In genomic region chr7:89835566-89835965, GRCm38 (mm10) we compare ENCODE assay signal across 13 mouse cellular contexts.
DNase-seq lines count a peak whose midpoint lies in the region; ATAC-seq and TF ChIP-seq lines count a peak whose summit lies in the region.
"Had no signal": no experiment of that assay in that cellular context is flagged by ENCODE, and none has a peak within 500 bp of the region (broad histone marks: within the 10 kb centered on the region; RNA-seq: fewer than 3 reads in every experiment).

No protein-coding gene starts in this region.

- no peak overlapping the region for H3K9ac ChIP-seq in forebrain, embryonic 13.5 days
- H3K9ac ChIP-seq in forebrain, embryonic 14.5 days (ENCODE audit: low read length): no peak overlapping the region
- no peak overlapping the region for H3K9ac ChIP-seq in liver, postnatal 0 days (replicated peaks)
- H3K9ac ChIP-seq: heart, embryonic 12.5 days; liver, embryonic 12.5 days had no signal

- no peaks in the 10 kb centered on the region for H3K79me2 ChIP-seq in myocyte (ENCODE audit: control insufficient read depth, insufficient read depth)

- H3ac ChIP-seq in myocyte (ENCODE audit: control insufficient read depth, insufficient read length): no peak overlapping the region

- no peak for TF ChIP-seq POLR2A in myocyte (IDR thresholded peaks at IDR 0.05; ENCODE audit: insufficient read length, low read depth)

- H3K9me3 ChIP-seq in forebrain, embryonic 13.5 days (replicated peaks): no peaks in the 10 kb centered on the region
- no peaks in the 10 kb centered on the region for H3K9me3 ChIP-seq in forebrain, embryonic 14.5 days (replicated peaks; ENCODE audit: control insufficient read depth, low read length)
- H3K9me3 ChIP-seq in liver, postnatal 0 days (ENCODE audit: low read length): no peaks in the 10 kb centered on the region
- H3K9me3 ChIP-seq: heart, embryonic 12.5 days; liver, embryonic 12.5 days had no signal

- ATAC-seq in forebrain, embryonic 13.5 days: peak; percentile 50; the same call in 1 of the 2 replicates
- ATAC-seq in forebrain, embryonic 14.5 days: no peak
- ATAC-seq in liver, postnatal 0 days: peak; percentile 63
- ATAC-seq: liver, embryonic 12.5 days had no signal

- H3K4me1 ChIP-seq in forebrain, embryonic 13.5 days: no peaks in the 10 kb centered on the region
- H3K4me1 ChIP-seq in forebrain, embryonic 14.5 days (ENCODE audit: control insufficient read depth, insufficient read depth, low read length): no peaks in the 10 kb centered on the region
- no peaks in the 10 kb centered on the region for H3K4me1 ChIP-seq in liver, postnatal 0 days (ENCODE audit: insufficient read depth)
- H3K4me1 ChIP-seq: liver, embryonic 12.5 days had no signal

- H3K36me3 ChIP-seq in forebrain, embryonic 13.5 days (ENCODE audit: poor library complexity, severe bottlenecking): no peaks in the 10 kb centered on the region
- no peaks in the 10 kb centered on the region for H3K36me3 ChIP-seq in forebrain, embryonic 14.5 days (ENCODE audit: control insufficient read depth, insufficient read depth, low read length)
- H3K36me3 ChIP-seq in liver, postnatal 0 days (replicated peaks; ENCODE audit: insufficient read depth, low read length): no peaks in the 10 kb centered on the region
- H3K36me3 ChIP-seq in myocyte (ENCODE audit: control insufficient read depth, insufficient read depth): peaks cover 3% of the 10 kb centered on the region
- H3K36me3 ChIP-seq: heart, embryonic 12.5 days; liver, embryonic 12.5 days had no signal

- 73% methylated on average over 8 of the region's 8 CpGs for WGBS in forebrain, embryonic 13.5 days
- WGBS in forebrain, embryonic 14.5 days: 72% methylated on average over 8 of the region's 8 CpGs
- WGBS in liver, postnatal 0 days (ENCODE audit: insufficient replicate concordance): 50% methylated on average over 8 of the region's 8 CpGs

- no peak overlapping the region for H3K27ac ChIP-seq in forebrain, embryonic 13.5 days
- H3K27ac ChIP-seq in forebrain, embryonic 14.5 days (ENCODE audit: low read depth, low read length): no peak overlapping the region
- no peak overlapping the region for H3K27ac ChIP-seq in liver, postnatal 0 days (ENCODE audit: low read depth)
- H3K27ac ChIP-seq: liver, embryonic 12.5 days had no signal

- no peaks in the 10 kb centered on the region for H3K27me3 ChIP-seq in forebrain, embryonic 13.5 days
- H3K27me3 ChIP-seq in forebrain, embryonic 14.5 days (replicated peaks; ENCODE audit: control insufficient read depth, insufficient read depth, low read length): no peaks in the 10 kb centered on the region
- H3K27me3 ChIP-seq in liver, postnatal 0 days (ENCODE audit: insufficient read depth, low read length): no peaks in the 10 kb centered on the region
- no peaks in the 10 kb centered on the region for H3K27me3 ChIP-seq in myocyte (ENCODE audit: control insufficient read depth, insufficient read depth, insufficient read length)
- H3K27me3 ChIP-seq: heart, embryonic 12.5 days; liver, embryonic 12.5 days had no signal

- no peak overlapping the region for H3K4me3 ChIP-seq in forebrain, embryonic 13.5 days
- no peak overlapping the region for H3K4me3 ChIP-seq in forebrain, embryonic 14.5 days (ENCODE audit: low read depth, low read length)
- H3K4me3 ChIP-seq in liver, postnatal 0 days (ENCODE audit: low read depth, low read length): no peak overlapping the region
- no peak overlapping the region for H3K4me3 ChIP-seq in myocyte
- H3K4me3 ChIP-seq: heart, embryonic 12.5 days; liver, embryonic 12.5 days had no signal

- no peak overlapping the region for H3K4me2 ChIP-seq in forebrain, embryonic 13.5 days
- no peak overlapping the region for H3K4me2 ChIP-seq in forebrain, embryonic 14.5 days (ENCODE audit: low read length)
- H3K4me2 ChIP-seq in liver, postnatal 0 days (ENCODE audit: low read depth, low read length): no peak overlapping the region
- no peak overlapping the region for H3K4me2 ChIP-seq in myocyte (ENCODE audit: low read depth)
- H3K4me2 ChIP-seq: heart, embryonic 12.5 days; liver, embryonic 12.5 days had no signal

- no peak for DNase-seq in forebrain, embryonic 14.5 days (ENCODE audit: low spot score)
- DNase-seq in liver, postnatal 0 days: peak; percentile 33
- DNase-seq in liver: no peak
- peak; percentile 62 for DNase-seq in cerebellum, adult 11-12 months
- no peak for DNase-seq in frontal cortex, postnatal 36 days (ENCODE audit: low spot score in 2 of 2)
- no peak for DNase-seq in right cerebral cortex, postnatal 4 days
- DNase-seq: embryo, embryonic 11 days; kidney, postnatal 10 days; lung, postnatal 36 days had no signal

- TF ChIP-seq CTCF in liver, postnatal 0 days (IDR thresholded peaks at IDR 0.05; ENCODE audit: low read depth): no peak

- TF ChIP-seq EP300 in liver, postnatal 0 days (IDR thresholded peaks at IDR 0.05; ENCODE audit: low read depth): no peak

TF ChIP-seq in myocyte, 11 proteins besides CTCF, POLR2A, EP300 and RAD21:
- TF ChIP-seq REST (IDR thresholded peaks at IDR 0.05; ENCODE audit: insufficient read depth, insufficient read length): no peak
- TF ChIP-seq E2F4 (IDR thresholded peaks at IDR 0.05; ENCODE audit: insufficient read depth): no peak
- peak; percentile 55 to 97 (median 97) for TF ChIP-seq MYOD1 (IDR thresholded peaks at IDR 0.05; ENCODE audit: control insufficient read depth in 1 of 3, insufficient read length in 2 of 3, low read depth in 2 of 3)
- TF ChIP-seq USF1 (IDR thresholded peaks at IDR 0.05; ENCODE audit: low read depth): no peak
- no peak for TF ChIP-seq POLR2AphosphoS2 (IDR thresholded peaks at IDR 0.05; ENCODE audit: insufficient read length, low read depth)
- peak; percentile 80 for TF ChIP-seq TCF3 (IDR thresholded peaks at IDR 0.05; ENCODE audit: insufficient read length, low read depth)
- TF ChIP-seq SRF (IDR thresholded peaks at IDR 0.05; ENCODE audit: control insufficient read depth, insufficient read length, low read depth): no peak
- peak; percentile 66 for TF ChIP-seq TCF12 (IDR thresholded peaks at IDR 0.05; ENCODE audit: insufficient read depth, poor library complexity, severe bottlenecking)
- peak; percentile 78 to 98 (median 90) for TF ChIP-seq MYOG (IDR thresholded peaks at IDR 0.05; ENCODE audit: control insufficient read depth in 1 of 3, insufficient read depth in 1 of 3, insufficient read length in 2 of 3, low read depth in 2 of 3)
- no peak for TF ChIP-seq CEBPB (IDR thresholded peaks at IDR 0.05; ENCODE audit: insufficient read depth, poor library complexity, severe bottlenecking)

Comparison
In these comparisons a context has a peak if more than half of its experiments do, and no peak if none do; other contexts are left out.
1. DNase-seq: peak in liver, postnatal 0 days (single experiment) and cerebellum, adult 11-12 months (single experiment); none in forebrain, embryonic 14.5 days (single experiment), liver (single experiment), frontal cortex, postnatal 36 days (0 of 2) and right cerebral cortex, postnatal 4 days (single experiment).